Mouse (Mus musculus): ENCODE measurements around the gene Pex7.

Gene Pex7

GRCm38 (mm10) chr10:19811436-19812172, 95.9 kb downstream of the Pex7 start:
- no peak for DNase-seq (ENCODE audit: low spot score in 2 of 2)

- no peak for DNase-seq (ENCODE audit: low spot score in 2 of 2)
These were observed 102.7 kb downstream of the Pex7 start for GRCm38 (mm10) chr10:19804763-19805162.

Data from spleen, postnatal 14 days (tissue).